Mouse (Mus musculus) midbrain, embryonic 11.5 days (tissue): ENCODE data around the gene Kdsr. TPM values are rescaled to one million over a fixed set of nuclear protein-coding genes. Genes with fewer than 3 reads are reported as not detected.

Experiments
- ATAC-seq: fragments of 200-750 bp; cut with Nextera tagmentation; 2 replicates; pipeline ENCODE4 v1.8.0; 2017; ENCODE audit warnings: moderate TSS enrichment, moderate library complexity; ENCODE audit not compliant: low FRiP score
- DNase-seq: peaks from one replicate; pipeline ENCODE4 v3.0.0; 2015; ENCODE audit warnings: low spot score; ENCODE audit errors: missing footprints
- H3K27ac ChIP-seq: fragments of 300-500 bp; sonication (generic); 2 replicates; pipeline ENCODE4 v1.5.1; 2014; ENCODE audit warnings: low read depth, low read length
- H3K27me3 ChIP-seq: fragments of 300-500 bp; sonication (generic); 2 replicates; pipeline ENCODE4 v1.6.1; 2014; ENCODE audit warnings: mild to moderate bottlenecking, low read length, moderate library complexity, mixed read lengths; ENCODE audit not compliant: control insufficient read depth, insufficient read depth
- H3K36me3 ChIP-seq: fragments of 300-500 bp; sonication (generic); 2 replicates; pipeline ENCODE4 v1.6.1; 2014; ENCODE audit warnings: mild to moderate bottlenecking, low read length, moderate library complexity, mixed read lengths; ENCODE audit not compliant: control insufficient read depth, insufficient read depth
- H3K4me1 ChIP-seq: fragments of 300-500 bp; sonication (generic); 2 replicates; pipeline ENCODE4 v1.6.1; 2014; ENCODE audit warnings: low read length; ENCODE audit not compliant: control insufficient read depth, insufficient read depth
- H3K4me2 ChIP-seq: fragments of 300-500 bp; sonication (generic); 2 replicates; pipeline ENCODE4 v1.6.1; 2014; ENCODE audit warnings: mild to moderate bottlenecking, moderate library complexity
- H3K4me3 ChIP-seq: fragments of 300-500 bp; sonication (generic); 2 replicates; pipeline ENCODE4 v1.5.1; 2014; ENCODE audit warnings: low read depth, low read length
- H3K9ac ChIP-seq: fragments of 300-500 bp; sonication (generic); 2 replicates; pipeline ENCODE4 v1.6.1; 2014; ENCODE audit warnings: low read length
- H3K9me3 ChIP-seq: fragments of 300-500 bp; sonication (generic); 2 replicates; pipeline ENCODE4 v1.6.1; 2016; ENCODE audit warnings: low read length; ENCODE audit not compliant: control insufficient read depth
- WGBS: fragments of 180-500 bp; shearing (Covaris S2); extraction: QIAGEN DNeasy Blood & Tissue Kit; methylation state at CpG from one replicate; pipeline ENCODE4 v1.1.7; 2014; 5-methylcytosine and 5-hydroxymethylcytosine counted together
- polyA plus RNA-seq: library from polyadenylated mRNA; unstranded; fragments of >200 nt; fragmentation: Nextera tagmentation; extraction: Ambion mirVana; gene quantifications from 2 replicates; pipeline ENCODE4 v1.2.1, GENCODE M21; 2014

Gene Kdsr
- 7.8 and 9.0 TPM in 2 replicates for polyA plus RNA-seq

- Histone ChIP-seq H3K27me3 (no peaks in the 10 kb centered on the region), H3K4me3 (peak within 1 kb of the TSS; percentile 56), H3K4me2 (peak within 1 kb of the TSS; percentile 96), H3K36me3 (no peaks in the 10 kb centered on the region), H3K27ac (peak within 1 kb of the TSS; percentile 44; the same call in 1 of the 2 replicates), H3K9ac (peak within 1 kb of the TSS; percentile 73), H3K9me3 (no peaks in the 10 kb centered on the region), H3K4me1 (peaks cover 7% of the 10 kb centered on the region)
- WGBS = 3% methylated on average over 51 of the region's 51 CpGs
- DNase-seq (peak; percentile 99), ATAC-seq (peak; percentile 99)
Measured at GRCm38 (mm10) chr1:106759572-106760435, at the start of gene Kdsr. Kdsr (minus strand) TSS chr1:106759727.

DNA sequence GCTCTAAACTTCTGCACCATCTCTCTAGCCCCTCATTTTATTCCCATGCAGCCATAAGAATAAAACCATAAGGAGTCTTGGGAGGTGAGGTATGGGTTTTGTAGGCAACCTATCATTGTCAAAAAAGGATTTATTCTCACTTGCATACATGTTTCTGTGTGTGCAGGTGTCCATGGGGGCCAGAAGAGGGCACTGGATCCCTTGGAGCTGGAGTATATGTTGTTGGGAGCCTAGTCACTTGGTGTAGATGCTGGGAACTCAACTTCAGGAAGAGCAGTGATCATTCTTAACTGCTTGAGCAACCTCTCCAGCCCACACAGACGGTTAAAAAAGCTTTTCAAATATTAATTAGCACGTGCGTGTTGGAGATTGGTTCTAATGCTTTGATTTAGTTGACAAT, 40.4 kb upstream of the Kdsr start:
- DNase-seq = no peak
- Histone ChIP-seq H3K9ac (no peak overlapping the region), H3K27me3 (no peaks in the 10 kb centered on the region), H3K9me3 (no peaks in the 10 kb centered on the region), H3K36me3 (no peaks in the 10 kb centered on the region), H3K27ac (no peak overlapping the region), H3K4me2 (no peak overlapping the region), H3K4me1 (peaks cover 9% of the 10 kb centered on the region; the same call in 1 of the 2 replicates), H3K4me3 (no peak overlapping the region)
- WGBS = 78% methylated on average over 3 of the region's 3 CpGs
- no peak for ATAC-seq

DNA sequence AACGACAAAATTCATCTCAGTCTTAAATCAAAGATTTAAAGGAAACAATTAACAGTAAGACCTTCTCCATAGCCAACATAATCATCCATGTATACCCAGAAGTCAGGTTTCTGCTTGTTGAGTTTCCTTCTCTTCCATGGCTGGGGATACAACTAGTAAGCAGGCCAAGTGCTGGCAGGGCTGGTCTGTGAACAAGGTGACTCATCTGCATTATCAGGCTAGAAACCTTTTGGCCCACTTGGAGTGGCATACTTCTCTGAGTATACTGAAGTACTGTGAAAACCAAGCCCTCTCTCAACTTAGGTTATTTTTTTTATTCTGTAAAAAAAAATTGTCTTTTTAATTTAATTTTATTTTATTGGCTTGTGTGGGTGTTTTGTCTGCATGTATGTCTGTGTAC, 39.9 kb upstream of the Kdsr start:
- Histone ChIP-seq H3K9me3 (no peaks in the 10 kb centered on the region), H3K36me3 (no peaks in the 10 kb centered on the region), H3K27me3 (no peaks in the 10 kb centered on the region), H3K4me2 (no peak overlapping the region), H3K9ac (no peak overlapping the region), H3K4me3 (no peak overlapping the region), H3K27ac (no peak overlapping the region), H3K4me1 (peaks cover 9% of the 10 kb centered on the region; the same call in 1 of the 2 replicates)
- 64% methylated on average over 1 of the region's 1 CpGs for WGBS
- no peak for DNase-seq
- ATAC-seq = no peak

GRCm38 (mm10) chr1:106796987-106797779, 37.7 kb upstream of the Kdsr start:
- 61% methylated on average over 7 of the region's 7 CpGs for WGBS
- Histone ChIP-seq H3K4me1 (peaks cover 9% of the 10 kb centered on the region; the same call in 1 of the 2 replicates), H3K4me2 (peak overlapping the region; percentile 62), H3K27ac (no peak overlapping the region), H3K36me3 (no peaks in the 10 kb centered on the region), H3K27me3 (no peaks in the 10 kb centered on the region), H3K9ac (peak overlapping the region; percentile 27), H3K9me3 (no peaks in the 10 kb centered on the region), H3K4me3 (peak overlapping the region; percentile 94)
- ATAC-seq (peak; percentile 48), DNase-seq (no peak)

DNA sequence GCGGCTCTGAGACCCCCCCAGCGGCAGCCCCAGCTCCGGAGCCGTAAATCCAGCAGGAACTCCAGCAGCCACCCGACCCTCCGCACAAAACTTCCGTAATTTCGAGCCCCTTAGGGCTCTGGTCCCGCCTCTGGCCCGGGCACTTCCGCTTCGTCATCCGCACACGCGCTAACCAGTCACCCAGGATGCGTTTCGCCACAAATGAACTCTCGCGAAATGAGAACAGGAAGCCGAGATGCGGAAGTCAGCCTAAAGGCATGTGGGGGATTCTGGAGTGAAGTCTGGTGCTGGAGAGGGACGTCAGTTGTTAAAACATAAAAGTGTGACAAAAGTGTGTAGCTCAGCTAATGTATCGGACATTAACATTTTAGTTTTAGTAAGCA, 37.0 kb upstream of the Kdsr start, which contains the start of gene Vps4b:
Vps4b (minus strand) TSS at position 187 of the 383 bp plus-strand sequence.
- WGBS = under 1% methylated on average over 23 of the region's 23 CpGs
- ATAC-seq (peak; percentile 99), DNase-seq (peak; percentile 99)

DNA sequence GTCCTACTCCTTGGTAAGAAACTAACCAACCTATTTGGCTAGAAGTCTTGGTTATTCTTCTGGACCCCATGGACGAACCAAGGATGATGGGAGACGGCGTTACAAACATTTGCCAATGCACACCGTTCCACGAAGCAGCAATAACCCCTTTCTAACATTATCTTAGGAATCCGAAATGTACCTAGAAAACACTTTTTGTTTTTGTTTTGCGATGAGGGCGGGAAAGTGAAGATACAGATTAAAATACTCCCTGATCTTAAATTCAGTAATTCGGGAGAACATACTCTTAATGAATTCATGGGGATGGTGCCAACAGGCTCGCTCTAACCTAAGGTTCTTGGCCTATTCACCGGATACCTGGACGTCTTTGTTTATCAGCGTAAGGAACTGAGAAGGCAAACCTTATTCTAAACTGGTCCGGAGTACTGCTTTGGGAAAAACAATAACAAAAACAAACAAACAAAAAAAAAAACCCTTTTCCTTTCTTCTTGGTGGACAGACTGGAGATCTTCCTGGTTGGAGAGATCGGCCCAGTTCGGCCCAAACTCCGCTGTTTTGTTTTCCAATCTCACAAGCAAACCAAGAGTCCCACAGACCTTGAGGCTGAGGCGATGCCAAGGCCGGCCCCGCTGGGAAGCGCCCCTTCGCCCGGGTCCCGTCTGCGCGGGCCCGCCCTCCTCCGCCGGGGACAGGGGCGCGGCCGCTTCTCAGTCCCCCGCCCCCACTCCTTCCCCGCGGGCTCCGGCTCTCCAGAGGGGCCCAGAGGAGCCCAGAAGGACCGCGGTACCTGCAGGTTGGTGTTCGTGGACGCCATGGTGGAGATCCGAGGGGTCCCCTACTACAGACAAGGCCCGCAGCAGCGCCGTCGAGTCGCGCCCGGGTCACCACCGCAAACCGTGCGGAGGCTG, 36.4 kb upstream of the Kdsr start:
- DNase-seq (peak; percentile 93), ATAC-seq (peak; percentile 91)
- Histone ChIP-seq H3K4me1 (peaks cover 9% of the 10 kb centered on the region; the same call in 1 of the 2 replicates), H3K27me3 (no peaks in the 10 kb centered on the region), H3K4me2 (peak overlapping the region; percentile 72), H3K9me3 (no peaks in the 10 kb centered on the region), H3K36me3 (no peaks in the 10 kb centered on the region), H3K27ac (peak overlapping the region; percentile 54; the same call in 1 of the 2 replicates), H3K9ac (peak overlapping the region; percentile 95), H3K4me3 (peak overlapping the region; percentile 94)
- 4% methylated on average over 51 of the region's 51 CpGs for WGBS

More for the DNA sequence above, 37.0 kb upstream of the Kdsr start, which contains the start of gene Vps4b:
- Histone ChIP-seq H3K4me2 (peak within 1 kb of the TSS; percentile 72), H3K9ac (peak within 1 kb of the TSS; percentile 95), H3K27ac (peak within 1 kb of the TSS; percentile 54; the same call in 1 of the 2 replicates), H3K4me1 (peaks cover 9% of the 10 kb centered on the region; the same call in 1 of the 2 replicates), H3K36me3 (no peaks in the 10 kb centered on the region), H3K4me3 (peak within 1 kb of the TSS; percentile 94), H3K27me3 (no peaks in the 10 kb centered on the region), H3K9me3 (no peaks in the 10 kb centered on the region)

DNA sequence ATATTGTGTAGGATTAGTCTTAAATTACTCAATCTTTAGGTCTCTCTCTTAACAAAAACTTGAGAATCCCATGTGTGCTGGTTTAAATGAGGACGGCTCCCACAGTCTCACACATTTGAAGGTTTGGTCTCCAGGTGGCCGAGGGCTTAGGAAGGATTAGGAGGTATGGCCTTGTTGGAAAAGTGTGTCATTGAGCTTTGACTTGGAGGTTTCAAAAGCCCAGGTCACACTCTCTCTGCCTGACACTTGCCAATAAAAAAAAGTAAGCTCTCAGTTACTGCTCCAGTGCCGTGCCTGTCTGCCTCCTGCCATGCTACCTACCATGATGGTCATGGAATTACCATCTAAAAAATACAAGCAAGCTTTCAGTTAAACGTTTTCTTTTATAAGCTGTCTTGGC, 15.4 kb upstream of the Kdsr start:
- Histone ChIP-seq H3K9ac (no peak overlapping the region), H3K4me1 (no peaks in the 10 kb centered on the region), H3K27me3 (no peaks in the 10 kb centered on the region), H3K36me3 (peaks cover 5% of the 10 kb centered on the region; the same call in 1 of the 2 replicates), H3K27ac (no peak overlapping the region), H3K4me3 (no peak overlapping the region), H3K4me2 (no peak overlapping the region), H3K9me3 (no peaks in the 10 kb centered on the region)
- WGBS = 85% methylated on average over 4 of the region's 4 CpGs
- ATAC-seq = no peak
- no peak for DNase-seq

GRCm38 (mm10) chr1:106774092-106774491, 14.6 kb upstream of the Kdsr start:
- Histone ChIP-seq H3K27me3 (no peaks in the 10 kb centered on the region), H3K4me1 (no peaks in the 10 kb centered on the region), H3K9ac (no peak overlapping the region), H3K4me2 (no peak overlapping the region), H3K27ac (no peak overlapping the region), H3K4me3 (no peak overlapping the region), H3K36me3 (peaks cover 5% of the 10 kb centered on the region; the same call in 1 of the 2 replicates), H3K9me3 (no peaks in the 10 kb centered on the region)
- ATAC-seq (no peak), DNase-seq (no peak)
- 93% methylated on average over 9 of the region's 9 CpGs for WGBS
